Mouse (Mus musculus): Measurements from ENCODE around the gene Timp2.
"Not testable (repeated sequence)": the region's sequence is repeated elsewhere in the genome, so short reads cannot be mapped to it uniquely, and the experiment has no call there.

The Timp2 gene

DNA sequence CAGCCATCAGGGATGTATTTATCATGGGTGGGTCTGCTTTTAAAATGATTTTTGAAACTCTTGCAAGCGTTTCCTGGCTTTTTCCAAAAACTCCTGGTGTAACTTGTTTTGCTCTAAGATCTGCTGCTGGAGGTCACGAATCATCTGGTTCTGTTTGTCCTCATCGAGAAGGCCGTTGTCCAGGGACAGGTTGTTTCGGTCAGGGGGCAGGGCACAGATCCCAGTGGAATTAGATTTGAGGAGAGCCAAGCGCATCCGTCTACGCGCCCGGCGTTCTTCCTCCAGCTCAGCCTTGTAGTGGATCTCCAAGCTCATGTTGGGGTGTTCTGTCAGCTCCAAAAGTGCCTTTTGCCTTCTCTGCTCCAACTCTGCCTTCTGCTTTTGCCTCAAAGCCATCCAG is 23.2 kb downstream of the Timp2 start:
- in situ Hi-C loops (cut with MboI): no loop called here

DNA sequence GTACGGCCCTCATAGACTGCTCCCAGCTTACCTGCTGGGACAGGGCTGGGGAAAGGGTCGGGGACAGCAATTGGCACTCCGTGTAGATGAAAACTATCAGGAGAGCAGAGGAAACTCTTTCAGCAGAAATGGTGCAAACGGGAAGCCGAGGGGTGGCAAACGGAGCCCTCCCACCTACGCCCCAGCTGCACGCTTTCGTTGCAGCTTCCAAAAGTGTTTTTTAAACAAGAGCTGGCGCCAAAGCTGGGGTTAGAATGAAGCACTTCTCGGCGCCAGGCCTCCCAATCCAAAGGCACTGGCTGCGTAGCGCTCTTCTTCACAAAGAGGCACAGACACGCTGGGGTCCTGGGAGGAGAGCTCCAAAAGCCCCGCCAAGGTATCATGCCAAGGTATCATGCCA is 24.8 kb downstream of the Timp2 start:
- in situ Hi-C loops (cut with MboI): no loop called here

- in situ Hi-C loops (cut with MboI): no loop called here
Observed at GRCm38 (mm10) chr11:118330361-118330760, 25.2 kb downstream of the Timp2 start.

- in situ Hi-C loops (cut with MboI): no loop called here
Observed at GRCm38 (mm10) chr11:118328947-118329346, 26.6 kb downstream of the Timp2 start.

DNA sequence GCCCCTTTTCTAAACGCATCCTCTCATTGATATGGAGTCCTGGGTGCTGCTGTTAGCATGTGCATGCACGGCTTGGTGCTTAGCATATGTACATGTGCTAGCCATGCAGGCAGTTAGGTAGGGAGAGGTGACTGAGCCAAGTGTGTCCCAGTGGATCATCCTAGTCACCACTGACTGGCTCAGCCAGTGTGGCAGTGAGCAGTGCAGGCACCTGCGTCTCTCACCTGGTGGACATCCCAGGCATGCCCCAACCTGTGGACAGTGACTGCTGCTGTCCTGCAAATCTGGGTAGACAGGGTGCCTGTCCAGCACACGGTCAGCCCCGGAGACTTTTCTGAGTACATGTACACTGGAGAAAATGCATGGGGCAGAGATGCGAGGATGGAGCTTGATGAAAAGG is 27.0 kb downstream of the Timp2 start:
- in situ Hi-C loops (cut with MboI): no loop called here

DNA sequence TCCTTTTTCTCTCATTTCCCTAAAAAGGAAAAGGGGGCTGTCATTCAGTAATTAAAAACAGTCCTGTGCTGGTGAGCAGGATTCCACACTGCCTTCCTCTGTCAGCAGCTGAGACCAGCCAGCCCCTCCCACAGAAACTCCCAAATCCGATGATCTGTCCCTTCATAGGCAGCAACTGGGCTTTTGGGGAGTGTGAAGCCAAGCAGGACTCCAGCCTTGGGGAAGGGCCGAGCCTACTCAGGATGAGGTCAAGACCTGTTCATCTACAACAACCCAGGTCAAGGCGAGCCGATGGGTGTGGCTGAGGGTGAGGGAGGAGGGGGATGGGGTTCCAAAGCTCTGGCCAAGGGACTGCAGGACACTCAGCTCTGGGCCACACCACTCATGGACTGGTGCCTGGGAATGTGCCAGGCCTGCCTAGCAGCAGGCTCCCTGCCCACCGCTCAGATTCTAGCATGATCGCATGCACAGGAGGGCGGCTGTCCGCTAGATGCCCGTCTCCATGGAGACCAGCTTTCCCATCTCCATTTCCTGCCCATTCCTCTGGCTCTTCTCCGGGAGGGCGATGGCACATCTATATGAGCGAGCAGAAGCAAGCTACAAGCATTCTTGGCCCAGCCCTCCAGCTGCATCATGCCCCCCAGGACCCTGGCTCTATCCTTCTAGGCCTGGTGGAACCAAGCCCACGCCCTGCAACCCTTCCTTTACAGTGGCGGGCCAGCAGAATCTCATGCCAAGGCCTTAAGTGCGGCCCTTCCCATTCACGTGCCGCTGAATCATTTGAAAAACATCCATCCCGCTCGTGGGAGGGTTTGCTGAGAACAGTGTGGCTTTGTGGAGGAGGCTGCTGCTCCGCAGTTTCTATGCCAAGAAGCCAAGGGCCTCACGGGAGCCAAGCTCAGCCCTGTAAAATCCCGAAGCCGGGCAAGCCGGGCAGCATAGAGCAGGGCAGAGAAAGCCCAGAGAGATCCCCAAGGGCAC is 28.3 kb downstream of the Timp2 start:
- in situ Hi-C loops (cut with MboI): no loop called here

- in situ Hi-C loops (cut with MboI): no loop called here
Observed at GRCm38 (mm10) chr11:118326491-118326890, 29.0 kb downstream of the Timp2 start.

GRCm38 (mm10) chr11:118324541-118324940 is 31.0 kb downstream of the Timp2 start:
- in situ Hi-C loops (cut with MboI): no loop called here

DNA sequence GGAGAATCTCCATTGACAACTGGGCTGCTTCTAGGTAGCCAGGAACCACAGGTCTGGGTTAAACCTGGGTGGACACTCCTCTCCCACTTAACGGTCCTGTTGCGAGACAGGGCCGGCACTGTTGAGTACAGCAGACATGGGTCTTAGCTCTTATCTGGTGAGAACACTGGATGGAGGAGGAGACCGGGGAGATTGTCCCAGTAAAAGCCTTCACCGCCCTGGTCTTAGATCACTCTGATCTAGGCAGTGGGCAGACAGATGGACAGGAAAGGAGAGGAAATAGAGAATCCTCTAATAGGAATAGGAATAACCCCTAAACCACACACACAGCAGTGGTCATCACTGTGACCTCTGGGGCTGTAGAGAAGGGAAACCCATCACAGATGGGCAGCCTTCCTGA is 31.6 kb downstream of the Timp2 start:
- in situ Hi-C loops (cut with MboI): no loop called here

- in situ Hi-C loops (cut with MboI): no loop called here
Observed at GRCm38 (mm10) chr11:118322647-118323046, 32.9 kb downstream of the Timp2 start.

GRCm38 (mm10) chr11:118321971-118322370 is 33.6 kb downstream of the Timp2 start:
- in situ Hi-C loops (cut with MboI): no loop called here

DNA sequence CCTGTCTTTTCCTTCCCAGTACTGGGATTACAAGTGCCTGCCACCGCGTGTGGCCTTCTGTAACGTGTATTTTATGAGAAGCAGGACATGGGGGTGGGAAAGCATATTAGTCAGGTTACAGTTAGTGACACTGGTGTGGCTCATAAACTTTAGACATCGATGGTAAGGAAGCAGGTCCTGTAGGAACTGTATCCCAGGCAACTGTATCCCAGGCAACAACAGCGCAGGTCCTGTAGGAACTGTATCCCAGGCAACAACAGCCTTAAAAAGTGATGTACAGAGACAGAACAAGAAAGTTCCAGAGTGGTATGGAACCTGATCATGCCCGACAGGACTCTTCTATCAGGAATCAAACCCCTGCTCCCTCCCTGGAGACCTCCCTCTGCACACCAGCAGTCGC is 34.0 kb downstream of the Timp2 start:
- in situ Hi-C loops (cut with MboI): no loop called here

DNA sequence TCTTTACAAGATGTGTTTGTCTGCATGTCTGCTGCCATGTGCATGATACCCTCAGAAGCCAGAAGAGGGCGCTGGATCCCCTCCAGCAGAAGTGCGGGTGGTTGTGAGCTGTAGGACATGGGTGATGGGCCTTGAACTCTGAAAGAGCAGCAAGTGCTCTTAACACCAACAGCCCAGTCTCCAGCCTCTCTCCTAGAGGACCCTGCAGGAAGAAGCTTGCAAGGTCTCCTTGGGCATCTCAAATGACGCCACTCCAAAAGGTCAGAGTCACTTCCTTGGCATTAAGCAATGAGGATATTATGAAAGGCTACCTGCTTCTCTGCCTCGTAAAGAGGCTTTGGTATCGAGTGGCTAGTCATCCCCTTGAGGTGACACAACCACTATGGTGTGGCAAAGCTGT is 36.9 kb downstream of the Timp2 start:
- in situ Hi-C loops (cut with MboI): no loop called here

- in situ Hi-C loops (cut with MboI): no loop called here
Observed at GRCm38 (mm10) chr11:118317129-118317528, 38.4 kb downstream of the Timp2 start.

DNA sequence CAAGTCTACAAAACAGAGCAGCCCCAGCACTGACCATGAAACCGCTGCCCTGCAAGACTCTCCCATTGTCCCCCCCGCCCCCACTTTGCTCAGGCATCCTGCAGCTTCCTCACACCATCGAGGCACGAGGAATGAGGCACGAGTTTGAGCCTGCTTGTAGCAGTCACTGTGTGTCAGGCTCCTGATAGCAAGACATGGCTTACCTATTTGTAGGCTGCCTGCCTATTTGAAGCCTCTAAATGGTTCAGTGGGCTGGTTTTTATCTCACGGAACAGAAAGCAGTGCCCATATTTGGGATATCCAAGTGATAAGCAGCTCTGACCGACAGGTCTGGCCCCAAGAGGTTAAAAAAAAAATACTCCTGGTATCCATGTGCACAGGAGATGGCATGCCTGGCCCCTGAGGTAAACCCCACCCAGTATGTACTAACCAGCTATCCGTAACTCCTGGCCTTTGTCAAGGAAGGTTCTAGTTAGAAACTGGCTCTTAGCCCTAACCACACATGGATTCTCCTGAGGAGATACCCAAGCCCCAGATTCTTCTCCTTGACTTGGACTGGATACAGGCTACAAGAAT is 39.2 kb downstream of the Timp2 start:
- in situ Hi-C loops (cut with MboI): no loop called here

- in situ Hi-C loops (cut with MboI): no loop called here
Observed at GRCm38 (mm10) chr11:118312132-118312723, 43.3 kb downstream of the Timp2 start.

GRCm38 (mm10) chr11:118307962-118308361 is 47.6 kb downstream of the Timp2 start:
- in situ Hi-C loops (cut with MboI): not testable (repeated sequence)

- in situ Hi-C loops (cut with MboI): not testable (repeated sequence)
Observed at GRCm38 (mm10) chr11:118303959-118304358, 51.6 kb downstream of the Timp2 start.

DNA sequence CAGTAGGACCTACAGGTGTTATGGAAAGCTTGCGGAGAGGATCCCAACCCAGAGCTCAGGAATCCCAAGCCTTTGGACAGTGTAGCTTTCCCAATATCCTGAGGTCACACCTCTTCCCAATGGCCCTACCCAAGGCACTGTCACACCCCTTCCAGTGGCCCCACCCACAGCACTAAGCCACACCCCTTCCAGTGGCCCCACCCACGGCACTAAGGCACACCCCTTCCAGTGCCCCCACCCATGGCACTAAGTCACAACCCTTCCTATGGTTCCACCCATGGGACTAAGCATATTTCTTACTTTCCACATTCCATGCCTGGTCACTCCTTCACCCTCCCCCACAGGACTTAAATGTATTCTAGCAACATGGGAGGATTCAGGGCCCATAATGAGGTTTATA is 56.7 kb downstream of the Timp2 start:
- in situ Hi-C loops (cut with MboI): no loop called here

DNA sequence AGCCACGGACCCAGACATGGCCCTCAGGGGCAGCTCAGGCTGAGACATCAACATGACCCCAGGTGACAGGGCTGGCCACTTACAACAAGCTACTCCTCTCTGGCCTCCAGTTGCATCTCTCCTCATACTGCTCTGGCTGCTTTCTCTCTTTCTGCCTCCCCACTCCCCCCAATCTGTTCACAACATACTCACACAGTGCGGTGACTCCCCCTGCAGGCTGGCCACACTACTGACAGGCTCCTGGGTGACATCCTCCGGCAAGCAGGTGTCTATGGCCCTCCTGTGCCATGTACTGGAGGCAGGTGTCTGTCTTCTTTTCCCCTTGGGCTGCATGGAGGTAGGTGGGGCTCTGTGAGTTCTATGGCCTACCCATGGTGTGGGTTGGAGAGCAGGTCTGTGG is 57.6 kb downstream of the Timp2 start:
- in situ Hi-C loops (cut with MboI): no loop called here

DNA sequence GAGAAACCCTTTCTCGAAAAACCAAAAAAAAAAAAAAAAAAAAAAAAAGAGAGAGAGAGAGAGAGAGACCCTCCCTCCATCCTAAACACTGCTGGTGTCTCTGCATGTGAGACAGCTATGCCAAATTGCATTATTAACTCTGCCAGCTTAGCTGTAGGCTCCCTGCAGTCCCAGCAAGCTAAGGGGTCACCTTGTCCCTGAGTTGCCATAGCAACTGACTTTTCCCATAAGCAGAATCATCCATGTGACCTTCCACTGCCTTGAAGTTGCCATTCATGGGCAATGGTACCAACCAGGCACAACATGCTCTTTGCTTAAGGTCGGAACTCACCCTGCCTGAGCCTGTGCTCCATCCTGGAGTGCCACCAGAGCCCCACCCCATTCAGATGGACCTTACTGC is 60.5 kb downstream of the Timp2 start:
- in situ Hi-C loops (cut with MboI): no loop called here

GRCm38 (mm10) chr11:118292671-118293070 is 62.9 kb downstream of the Timp2 start:
- in situ Hi-C loops (cut with MboI): no loop called here

Data from mature B cell (primary cell).